ENCODE assay signal across 10 mouse cellular contexts in genomic region chr6:28309692-28310091, GRCm38 (mm10).
DNase-seq lines count a peak whose midpoint lies in the region; ATAC-seq and TF ChIP-seq lines count a peak whose summit lies in the region.
"Had no signal": no experiment of that assay in that cellular context is flagged by ENCODE, and none has a peak within 500 bp of the region (broad histone marks: within the 10 kb centered on the region; RNA-seq: fewer than 3 reads in every experiment).

No protein-coding gene starts in this region.

- no peak for DNase-seq in cerebellum, postnatal 4 days (ENCODE audit: low spot score in 2 of 2)
- peak; percentile 46 for DNase-seq in kidney, adult 2 months
- DNase-seq in kidney, postnatal 4 days: no peak
- DNase-seq in 416B (ENCODE audit: low read depth): peak; percentile 57
- peak; percentile 16 for DNase-seq in embryo, embryonic 10.5 days (ENCODE audit: low spot score)
- DNase-seq in frontal cortex, postnatal 25 days (ENCODE audit: low spot score in 2 of 2): no peak
- no peak for DNase-seq in adrenal gland, postnatal 25 days

- H3K36me3 ChIP-seq in kidney, adult 2 months (ENCODE audit: control insufficient read depth, insufficient read depth, low read length): no peaks in the 10 kb centered on the region

- peak; percentile 80 for ATAC-seq in cerebellum, adult (ENCODE audit: insufficient number of reproducible peaks, low FRiP score, low TSS enrichment)
- ATAC-seq: forebrain, embryonic 13.5 days had no signal

- no peaks in the 10 kb centered on the region for H3K27me3 ChIP-seq in kidney, adult 2 months (replicated peaks; ENCODE audit: control insufficient read depth, insufficient read depth, low read length)
- H3K27me3 ChIP-seq: forebrain, embryonic 13.5 days had no signal

- TF ChIP-seq CTCF in kidney, adult 2 months (conservative IDR thresholded peaks at IDR 0.05; ENCODE audit: insufficient read depth, insufficient read length, low read depth, low read length): peak; percentile 42

- no peak overlapping the region for H3K27ac ChIP-seq in kidney, adult 2 months (ENCODE audit: insufficient read depth, low read depth, low read length)
- H3K27ac ChIP-seq: forebrain, embryonic 13.5 days; hindbrain, embryonic 14.5 days had no signal

- H3K4me3 ChIP-seq in kidney, adult 2 months (ENCODE audit: insufficient read depth, low read depth, low read length): no peak overlapping the region
- H3K4me3 ChIP-seq: forebrain, embryonic 13.5 days had no signal

- TF ChIP-seq POLR2A in kidney, adult 2 months (IDR thresholded peaks at IDR 0.05; ENCODE audit: low read depth, low read length): no peak

- H3K4me1 ChIP-seq in kidney, adult 2 months (ENCODE audit: control insufficient read depth, insufficient read depth, low read length): no peaks in the 10 kb centered on the region
- H3K4me1 ChIP-seq: forebrain, embryonic 13.5 days had no signal

Comparison
In these comparisons a context has a peak if more than half of its experiments do, and no peak if none do; other contexts are left out.
1. DNase-seq: peak in kidney, adult 2 months (single experiment), 416B (single experiment) and embryo, embryonic 10.5 days (single experiment); none in cerebellum, postnatal 4 days (0 of 2), kidney, postnatal 4 days (0 of 2), frontal cortex, postnatal 25 days (0 of 2) and adrenal gland, postnatal 25 days (single experiment).